Mouse (Mus musculus) adrenal gland, adult 18-20 months (tissue): ENCODE measurements around the gene Cish. TPM values are rescaled to one million over a fixed set of nuclear protein-coding genes. Genes with fewer than 3 reads are reported as not detected.
"Not testable (repeated sequence)": the region's sequence is repeated elsewhere in the genome, so short reads cannot be mapped to it uniquely, and the experiment has no call there.

ENCODE experiments used
- DNase-seq, 2 experiments: peaks; one replicate each; pipeline ENCODE4 v3.0.0; 2021 to 2022; ENCODE audit warnings: low spot score in 2 of 2
- total RNA-seq, 2 experiments: library from RNA; stranded (reverse); gene quantifications; 1 replicate in 1 of 2; 2 replicates in 1 of 2; pipeline ENCODE4 v1.2.3; 2021

Gene Cish
- total RNA-seq, 2 experiments from 2014 or later: 7.9 to 9.9 TPM

- DNase-seq: no peak
Observed at GRCm38 (mm10) chr9:107297658-107298057, 1.8 kb downstream of the Cish start.

GRCm38 (mm10) chr9:107298059-107298780 is 2.4 kb downstream of the Cish start:
- no peak for DNase-seq

- DNase-seq: no peak
Observed at GRCm38 (mm10) chr9:107298876-107299275, 3.0 kb downstream of the Cish start.

- DNase-seq: no peak
Observed at GRCm38 (mm10) chr9:107299783-107300182, 4.0 kb downstream of the Cish start.

- no peak for DNase-seq
Observed at GRCm38 (mm10) chr9:107300224-107300973, 4.6 kb downstream of the Cish start.

- DNase-seq: no peak
Observed at GRCm38 (mm10) chr9:107301554-107302331, 5.9 kb downstream of the Cish start.

GRCm38 (mm10) chr9:107302592-107302991 is 6.8 kb downstream of the Cish start:
- DNase-seq: no peak

GRCm38 (mm10) chr9:107303121-107303820 is 7.4 kb downstream of the Cish start:
- no peak for DNase-seq

GRCm38 (mm10) chr9:107303900-107304299 is 8.1 kb downstream of the Cish start:
- DNase-seq: no peak

GRCm38 (mm10) chr9:107304383-107304782 is 8.6 kb downstream of the Cish start:
- no peak for DNase-seq

- no peak for DNase-seq
Observed at GRCm38 (mm10) chr9:107305012-107305411, 9.2 kb downstream of the Cish start.

GRCm38 (mm10) chr9:107305601-107306542 is 10.0 kb downstream of the Cish start:
- no peak for DNase-seq

GRCm38 (mm10) chr9:107306673-107307072 is 10.8 kb downstream of the Cish start:
- not testable (repeated sequence) for DNase-seq

- DNase-seq: no peak
Observed at GRCm38 (mm10) chr9:107307099-107307872, 11.5 kb downstream of the Cish start.

- DNase-seq: peak; percentile 42 to 63
Observed at GRCm38 (mm10) chr9:107307886-107308285, 12.1 kb downstream of the Cish start.

- DNase-seq: no peak
Observed at GRCm38 (mm10) chr9:107308346-107309000, 12.6 kb downstream of the Cish start.

GRCm38 (mm10) chr9:107309171-107309570 is 13.3 kb downstream of the Cish start:
- no peak for DNase-seq

GRCm38 (mm10) chr9:107309600-107309999 is 13.8 kb downstream of the Cish start:
- no peak for DNase-seq
